Mouse (Mus musculus): ENCODE results near the gene Foxp1. TPM values are rescaled to one million over a fixed set of nuclear protein-coding genes. Genes with fewer than 3 reads are reported as not detected.
A peak's percentile ranks its signal among the peaks of the same experiment; 100 is the strongest.

The Foxp1 gene
- total and polyA plus RNA-seq, 3 experiments, result 16.1 to 42.0 TPM; not detected in 1

GRCm38 (mm10) chr6:98991900-98992771 is 530.4 kb downstream of the Foxp1 start:
- H3K4me1 ChIP-seq (ENCODE audit: control insufficient read depth in 1 of 2, insufficient read depth in 2 of 2, low read length in 2 of 2), result peaks cover 12 to 17% of the 10 kb centered on the region in 2 experiments

GRCm38 (mm10) chr6:98987533-98988169 is 534.9 kb downstream of the Foxp1 start:
- H3K4me1 ChIP-seq (ENCODE audit: control insufficient read depth in 1 of 2, insufficient read depth in 2 of 2, low read length in 2 of 2), result peaks cover 8 to 22% of the 10 kb centered on the region in 2 experiments
- H3K27ac ChIP-seq (ENCODE audit: control insufficient read depth, low read depth, low read length), result no peak overlapping the region
- H3K27me3 ChIP-seq (ENCODE audit: control insufficient read depth in 1 of 2, insufficient read depth in 2 of 2, low read length in 2 of 2), result no peaks in the 10 kb centered on the region
- no peak overlapping the region for H3K9ac ChIP-seq (ENCODE audit: control insufficient read depth, low read depth, low read length, poor library complexity, severe bottlenecking)
- TF ChIP-seq CTCF (IDR thresholded peaks at IDR 0.05 in 2 of 3, conservative IDR thresholded peaks at IDR 0.05 in 1 of 3; ENCODE audit: control insufficient read depth in 1 of 3, insufficient read depth in 1 of 3, low read depth in 2 of 3, low read length in 3 of 3, poor library complexity in 1 of 3, severe bottlenecking in 1 of 3) (no peak), KAT2A (conservative IDR thresholded peaks at IDR 0.05; ENCODE audit: low read depth, low read length) (no peak), TAL1 (IDR thresholded peaks at IDR 0.05; ENCODE audit: low read length) (no peak), GATA1 (IDR thresholded peaks at IDR 0.05; ENCODE audit: low read depth, low read length) (no peak), TBP (IDR thresholded peaks at IDR 0.05; ENCODE audit: low read depth, low read length) (no peak), E2F4 (IDR thresholded peaks at IDR 0.05; ENCODE audit: borderline replicate concordance, low read depth, low read length) (no peak), USF2 (IDR thresholded peaks at IDR 0.05; ENCODE audit: borderline replicate concordance in 1 of 2, insufficient read depth in 1 of 2, low read depth in 1 of 2, low read length in 2 of 2) (no peak), RAD21 (IDR thresholded peaks at IDR 0.05; ENCODE audit: low read depth, low read length) (no peak), ZMIZ1 (IDR thresholded peaks at IDR 0.05; ENCODE audit: low read depth, low read length) (no peak), MAX (IDR thresholded peaks at IDR 0.05; ENCODE audit: low read length) (no peak)
- H3K36me3 ChIP-seq (ENCODE audit: control insufficient read depth in 1 of 2, insufficient read depth in 2 of 2, low read length in 2 of 2), result peaks cover 0 to 25% of the 10 kb centered on the region in 2 experiments; a peak in 2 of 4 replicates
- no peak for DNase-seq (ENCODE audit: low read depth, low spot score)
- H3K79me2 ChIP-seq (ENCODE audit: control insufficient read depth, insufficient read depth, low read length, poor library complexity), result no peaks in the 10 kb centered on the region
- H3K4me3 ChIP-seq (ENCODE audit: control insufficient read depth in 1 of 2, insufficient read depth in 1 of 2, low read depth in 2 of 2, low read length in 2 of 2), result no peak overlapping the region
- no peaks in the 10 kb centered on the region for H3K9me3 ChIP-seq (replicated peaks; ENCODE audit: insufficient read depth, low read length)

More at GRCm38 (mm10) chr6:98991900-98992771, 530.4 kb downstream of the Foxp1 start:
- no peaks in the 10 kb centered on the region for H3K9me3 ChIP-seq (replicated peaks; ENCODE audit: insufficient read depth, low read length)
- no peaks in the 10 kb centered on the region for H3K27me3 ChIP-seq (ENCODE audit: control insufficient read depth in 1 of 2, insufficient read depth in 2 of 2, low read length in 2 of 2)
- H3K79me2 ChIP-seq (ENCODE audit: control insufficient read depth, insufficient read depth, low read length, poor library complexity), result no peaks in the 10 kb centered on the region
- H3K4me3 ChIP-seq (ENCODE audit: control insufficient read depth in 1 of 2, insufficient read depth in 1 of 2, low read depth in 2 of 2, low read length in 2 of 2), result no peak overlapping the region
- peak overlapping the region; percentile 36; the same call in 1 of the 2 replicates for H3K9ac ChIP-seq (ENCODE audit: control insufficient read depth, low read depth, low read length, poor library complexity, severe bottlenecking)
- peaks cover 0 to 12% of the 10 kb centered on the region in 2 experiments; a peak in 2 of 4 replicates for H3K36me3 ChIP-seq (ENCODE audit: control insufficient read depth in 1 of 2, insufficient read depth in 2 of 2, low read length in 2 of 2)
- no peak for TF ChIP-seq MAFK (IDR thresholded peaks at IDR 0.05; ENCODE audit: borderline replicate concordance, low read depth, low read length)
- no peak for TF ChIP-seq UBTF (IDR thresholded peaks at IDR 0.05; ENCODE audit: borderline replicate concordance, insufficient read depth, low read depth, low read length)
- no peak for TF ChIP-seq GATA1 (IDR thresholded peaks at IDR 0.05; ENCODE audit: low read depth, low read length)
- TF ChIP-seq ZNF384 (IDR thresholded peaks at IDR 0.05; ENCODE audit: low read depth, low read length), result peak; percentile 52; the same call in 1 of the 2 replicates
- TF ChIP-seq ZMIZ1 (IDR thresholded peaks at IDR 0.05; ENCODE audit: low read depth, low read length), result no peak
- no peak for TF ChIP-seq NELFE (IDR thresholded peaks at IDR 0.05; ENCODE audit: low read depth, low read length)
- no peak for TF ChIP-seq MEF2A (IDR thresholded peaks at IDR 0.05; ENCODE audit: extremely low read depth, insufficient replicate concordance, low read depth, low read length, poor library complexity, severe bottlenecking)
- TF ChIP-seq GABPA (IDR thresholded peaks at IDR 0.05; ENCODE audit: low read depth, low read length), result no peak
- TF ChIP-seq CHD2 (IDR thresholded peaks at IDR 0.05; ENCODE audit: low read length), result no peak
- no peak for TF ChIP-seq ZC3H11A (IDR thresholded peaks at IDR 0.05; ENCODE audit: low read depth, low read length)
- TF ChIP-seq ELF1 (IDR thresholded peaks at IDR 0.05; ENCODE audit: low read depth, low read length), result no peak
- TF ChIP-seq ETS1 (IDR thresholded peaks at IDR 0.05; ENCODE audit: low read depth, low read length), result no peak
- TF ChIP-seq ZKSCAN1 (IDR thresholded peaks at IDR 0.05; ENCODE audit: low read depth, low read length), result peak; percentile 81
- no peak for TF ChIP-seq USF1 (IDR thresholded peaks at IDR 0.05; ENCODE audit: low read depth, low read length)
- no peak for TF ChIP-seq HCFC1 (IDR thresholded peaks at IDR 0.05; ENCODE audit: low read depth, low read length)
- peak; percentile 8; the same call in 1 of the 2 replicates for TF ChIP-seq TAL1 (IDR thresholded peaks at IDR 0.05; ENCODE audit: low read length)
- no peak for TF ChIP-seq MYC (IDR thresholded peaks at IDR 0.05; ENCODE audit: low read depth, low read length)
- no peak for TF ChIP-seq POLR2A (IDR thresholded peaks at IDR 0.05; ENCODE audit: control insufficient read depth in 1 of 2, insufficient read depth in 1 of 2, low read depth in 1 of 2, low read length in 2 of 2, poor library complexity in 1 of 2)
- no peak for TF ChIP-seq JUND (IDR thresholded peaks at IDR 0.05; ENCODE audit: low read depth, low read length)
- 0 out of 2 replicates have a peak, but pooled peaks have one; percentile 38 for TF ChIP-seq SIN3A (IDR thresholded peaks at IDR 0.05; ENCODE audit: low read length)
- no peak for TF ChIP-seq POLR2AphosphoS5 (IDR thresholded peaks at IDR 0.05; ENCODE audit: borderline replicate concordance, low read depth, low read length)
- peak; percentile 58 for DNase-seq (ENCODE audit: low read depth, low spot score)
- peak overlapping the region; percentile 61 for H3K27ac ChIP-seq (ENCODE audit: control insufficient read depth, low read depth, low read length)

All from MEL (cell line).